Mouse (Mus musculus) intestine, postnatal 0 days (tissue): Measurements from ENCODE around the gene Sult4a1. TPM values are rescaled to one million over a fixed set of nuclear protein-coding genes. Genes with fewer than 3 reads are reported as not detected.
"Not testable (repeated sequence)": the region's sequence is repeated elsewhere in the genome, so short reads cannot be mapped to it uniquely, and the experiment has no call there.

Source experiments
- ATAC-seq: fragments of 200-750 bp; cut with Nextera tagmentation; 2 replicates; pipeline ENCODE4 v1.8.0; 2017; ENCODE audit warnings: mild to moderate bottlenecking, moderate TSS enrichment, moderate library complexity
- H3K27ac ChIP-seq: fragments of 300-500 bp; sonication (generic); 2 replicates; pipeline ENCODE4 v1.5.1; 2014; ENCODE audit warnings: mild to moderate bottlenecking, low read depth, low read length, moderate library complexity
- H3K27me3 ChIP-seq: fragments of 300-500 bp; sonication (generic); replicated peaks from 2 replicates; pipeline ENCODE4 v1.6.1; 2014; ENCODE audit warnings: low read length, mixed read lengths; ENCODE audit not compliant: control insufficient read depth, insufficient read depth
- H3K36me3 ChIP-seq: fragments of 300-500 bp; sonication (generic); 2 replicates; pipeline ENCODE4 v1.6.1; 2014; ENCODE audit warnings: mild to moderate bottlenecking, moderate library complexity; ENCODE audit not compliant: control insufficient read depth, insufficient read depth
- H3K4me1 ChIP-seq: fragments of 300-500 bp; sonication (generic); replicated peaks from 2 replicates; pipeline ENCODE4 v1.6.1; 2014; ENCODE audit warnings: antibody characterized with exemption, low read length, mixed read lengths; ENCODE audit not compliant: control insufficient read depth, insufficient read depth
- H3K4me2 ChIP-seq: fragments of 300-500 bp; sonication (generic); replicated peaks from 2 replicates; pipeline ENCODE4 v1.6.1; 2014; ENCODE audit warnings: low read depth, mild to moderate bottlenecking, moderate library complexity
- H3K4me3 ChIP-seq: fragments of 300-500 bp; sonication (generic); 2 replicates; pipeline ENCODE4 v1.5.1; 2014; ENCODE audit warnings: low read depth, low read length
- H3K9ac ChIP-seq: fragments of 300-500 bp; sonication (generic); 2 replicates; pipeline ENCODE4 v1.6.1; 2014; ENCODE audit warnings: mild to moderate bottlenecking, low read depth, low read length
- H3K9me3 ChIP-seq: fragments of 300-500 bp; sonication (generic); 2 replicates; pipeline ENCODE4 v1.6.1; 2016; ENCODE audit warnings: mixed run types; ENCODE audit not compliant: control insufficient read depth
- CTCF ChIP-seq: sonication (generic); IDR thresholded peaks from 2 replicates; pipeline ENCODE4 v1.5.1; 2016; ENCODE audit warnings: low read depth, mild to moderate bottlenecking, control low read depth, antibody characterized with exemption, moderate library complexity
- WGBS: fragments of 180-500 bp; shearing (Covaris S2); extraction: QIAGEN DNeasy Blood & Tissue Kit; methylation state at CpG from one replicate; pipeline ENCODE4 v1.1.7; 2014; 5-methylcytosine and 5-hydroxymethylcytosine counted together
- polyA plus RNA-seq: library from polyadenylated mRNA; unstranded; fragments of >200 nt; fragmentation: Nextera tagmentation; extraction: Ambion mirVana; gene quantifications from 2 replicates; pipeline ENCODE4 v1.2.1, GENCODE M21; 2015

Sult4a1 gene
- polyA plus RNA-seq, 1 experiment from 2014 or later: 4.5 TPM

DNA sequence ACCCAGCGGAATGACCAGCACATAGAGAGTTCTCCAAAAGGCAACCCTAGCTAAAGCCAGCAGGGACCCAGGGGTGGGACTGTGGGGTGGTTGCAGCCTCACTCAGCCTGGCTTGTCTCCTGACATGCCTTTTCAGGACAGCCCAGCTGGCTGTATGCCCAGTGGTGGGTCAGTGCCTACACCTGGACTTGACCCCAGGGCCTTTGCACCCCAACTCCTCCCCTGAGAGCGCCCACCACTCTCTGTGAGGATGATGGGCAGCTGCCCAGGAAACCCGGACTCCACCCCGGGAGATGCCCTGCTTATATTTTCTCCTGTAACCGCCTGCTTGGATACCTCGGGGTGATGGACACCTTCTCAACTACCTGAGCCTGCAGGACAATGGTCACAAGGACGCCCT is 928 bp downstream of the Sult4a1 start:
- TF ChIP-seq CTCF: no peak
- no peaks in the 10 kb centered on the region for H3K9me3 ChIP-seq
- H3K4me2 ChIP-seq: no peak overlapping the region
- 74% methylated on average over 7 of the region's 7 CpGs for WGBS
- peaks cover 27% of the 10 kb centered on the region for H3K27me3 ChIP-seq
- ATAC-seq: no peak; the same call in 1 of the 2 replicates
- H3K36me3 ChIP-seq: no peaks in the 10 kb centered on the region
- 0 out of 2 replicates have a peak, but pooled peaks cover 3% of the 10 kb centered on the region for H3K4me1 ChIP-seq
- H3K4me3 ChIP-seq: no peak overlapping the region
- H3K9ac ChIP-seq: no peak overlapping the region
- no peak overlapping the region for H3K27ac ChIP-seq

- not testable (repeated sequence) for H3K4me1 ChIP-seq, H3K9me3 ChIP-seq, H3K9ac ChIP-seq, H3K27ac ChIP-seq, H3K36me3 ChIP-seq, ATAC-seq, H3K4me3 ChIP-seq, H3K4me2 ChIP-seq, H3K27me3 ChIP-seq
- 81% methylated on average over 15 of the region's 15 CpGs for WGBS
Measured at GRCm38 (mm10) chr15:84097536-84097935, 8.0 kb downstream of the Sult4a1 start.

DNA sequence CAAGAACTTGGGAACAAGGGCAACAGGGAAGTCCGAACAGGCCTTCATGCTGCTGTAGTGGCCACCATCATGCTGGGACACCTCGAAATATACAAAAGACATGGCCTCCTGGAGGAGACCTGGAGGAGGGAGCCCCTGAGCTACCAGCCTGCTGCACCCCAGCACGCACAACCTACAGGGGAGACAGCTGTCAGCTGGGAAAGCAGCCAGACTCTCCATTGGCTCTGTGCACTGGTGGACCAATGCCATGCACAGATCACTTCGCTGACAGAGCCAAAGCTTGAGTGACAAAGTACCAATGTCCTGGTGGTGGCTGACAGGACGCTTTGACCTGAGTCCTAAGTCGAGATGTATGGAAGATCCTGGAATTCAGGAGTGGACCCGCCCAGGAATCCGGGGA is 9.5 kb downstream of the Sult4a1 start:
- no peak for TF ChIP-seq CTCF
- Histone ChIP-seq H3K27me3 (no peaks in the 10 kb centered on the region), H3K9me3 (no peaks in the 10 kb centered on the region), H3K36me3 (no peaks in the 10 kb centered on the region), H3K4me1 (no peaks in the 10 kb centered on the region), H3K27ac (no peak overlapping the region), H3K4me2 (no peak overlapping the region), H3K9ac (no peak overlapping the region), H3K4me3 (no peak overlapping the region)
- WGBS: 77% methylated on average over 8 of the region's 8 CpGs
- no peak for ATAC-seq

DNA sequence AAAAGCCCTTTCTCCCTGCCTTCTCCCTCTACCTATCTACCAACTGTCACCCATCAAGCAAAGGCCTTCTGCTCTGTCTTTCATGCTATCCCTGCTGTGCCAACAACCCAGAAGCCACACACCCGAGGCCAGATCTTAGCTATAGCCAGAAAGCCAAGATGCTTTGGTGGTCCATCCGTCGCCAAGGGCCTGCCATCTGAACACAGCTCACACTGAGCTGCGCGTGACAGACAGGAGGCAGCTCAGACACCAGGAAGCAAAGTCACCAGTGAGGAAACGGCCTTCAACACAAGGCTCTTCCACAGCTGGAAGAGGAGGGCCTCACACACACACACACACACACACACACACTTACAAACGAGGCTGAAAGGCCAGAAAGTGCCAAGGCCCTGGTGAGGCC is 10.6 kb downstream of the Sult4a1 start:
- no peak for TF ChIP-seq CTCF
- ATAC-seq: no peak
- Histone ChIP-seq H3K9me3 (no peaks in the 10 kb centered on the region), H3K27me3 (no peaks in the 10 kb centered on the region), H3K4me3 (no peak overlapping the region), H3K9ac (no peak overlapping the region), H3K4me1 (no peaks in the 10 kb centered on the region), H3K27ac (no peak overlapping the region), H3K4me2 (no peak overlapping the region), H3K36me3 (no peaks in the 10 kb centered on the region)
- 71% methylated on average over 7 of the region's 7 CpGs for WGBS

GRCm38 (mm10) chr15:84086775-84087174 is 18.8 kb downstream of the Sult4a1 start:
- ATAC-seq: no peak
- H3K9me3 ChIP-seq: no peaks in the 10 kb centered on the region
- 29% methylated on average over 9 of the region's 9 CpGs for WGBS

GRCm38 (mm10) chr15:84086364-84086763 is 19.2 kb downstream of the Sult4a1 start:
- Histone ChIP-seq H3K9ac (no peak overlapping the region), H3K36me3 (no peaks in the 10 kb centered on the region), H3K9me3 (no peaks in the 10 kb centered on the region), H3K4me3 (no peak overlapping the region), H3K27ac (no peak overlapping the region), H3K4me2 (no peak overlapping the region), H3K4me1 (no peaks in the 10 kb centered on the region), H3K27me3 (no peaks in the 10 kb centered on the region)
- no peak for TF ChIP-seq CTCF
- no peak for ATAC-seq
- WGBS: 28% methylated on average over 12 of the region's 12 CpGs

More at GRCm38 (mm10) chr15:84086775-84087174, 18.8 kb downstream of the Sult4a1 start:
- no peak for TF ChIP-seq CTCF
- Histone ChIP-seq H3K36me3 (no peaks in the 10 kb centered on the region), H3K4me1 (no peaks in the 10 kb centered on the region), H3K4me2 (no peak overlapping the region), H3K9ac (no peak overlapping the region), H3K27ac (no peak overlapping the region), H3K27me3 (no peaks in the 10 kb centered on the region), H3K4me3 (no peak overlapping the region)

DNA sequence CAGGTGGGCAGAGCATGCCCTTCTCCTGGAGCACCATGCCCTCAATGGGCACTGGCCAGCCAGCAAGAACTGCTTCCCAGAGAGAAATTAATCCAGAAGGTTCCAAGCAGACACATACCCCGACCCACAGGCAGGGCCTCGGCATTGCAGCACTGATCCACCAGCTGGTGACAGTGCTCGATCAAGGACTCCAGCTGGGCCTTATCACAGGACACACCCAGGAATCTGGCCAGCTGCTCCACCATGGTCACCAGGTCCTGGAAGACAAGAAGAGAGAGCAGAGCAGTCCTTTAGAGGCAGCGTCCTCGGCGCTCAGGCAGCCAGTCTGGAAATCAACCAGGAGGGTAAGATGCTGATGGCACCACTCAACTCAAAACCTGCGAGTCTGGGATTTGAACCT is 25.5 kb downstream of the Sult4a1 start:
- no peak overlapping the region for H3K9ac ChIP-seq
- H3K27ac ChIP-seq: no peak overlapping the region
- 50% methylated on average over 7 of the region's 7 CpGs for WGBS
- no peaks in the 10 kb centered on the region for H3K4me1 ChIP-seq
- 0 out of 2 replicates have a peak, but pooled peaks cover 4% of the 10 kb centered on the region for H3K27me3 ChIP-seq
- H3K4me3 ChIP-seq: no peak overlapping the region
- H3K4me2 ChIP-seq: no peak overlapping the region
- no peak for ATAC-seq
- no peak for TF ChIP-seq CTCF
- no peaks in the 10 kb centered on the region for H3K36me3 ChIP-seq
- no peaks in the 10 kb centered on the region for H3K9me3 ChIP-seq
